Mouse (Mus musculus) liver, embryonic 14.5 days (tissue): ENCODE measurements at regions not wholly inside any gene's neighbourhood (a gene's known extent, or its start where the extent isn't known, plus 50 kb on each side); places are given as distances from the start of the nearest gene placed in this dataset.

Experiments
- ATAC-seq: fragments of 200-750 bp; cut with Nextera tagmentation; 2 replicates; pipeline ENCODE4 v1.8.0; 2017; ENCODE audit warnings: moderate number of reproducible peaks, mild to moderate bottlenecking, moderate library complexity; ENCODE audit not compliant: insufficient read depth
- DNase-seq, 3 experiments: peaks; one replicate each; pipeline ENCODE4 v3.0.0-alpha.2; 2012 to 2013; ENCODE audit warnings: low read depth in 3 of 3, low spot score in 3 of 3
- H3K27ac ChIP-seq: fragments of 300-500 bp; sonication (generic); 2 replicates; pipeline ENCODE4 v1.5.1; 2014; ENCODE audit warnings: moderate library complexity, mild to moderate bottlenecking, control low read depth, inconsistent platforms
- H3K27me3 ChIP-seq: fragments of 300-500 bp; sonication (generic); 2 replicates; pipeline ENCODE4 v1.6.1; 2014; ENCODE audit warnings: mild to moderate bottlenecking, low read length, moderate library complexity; ENCODE audit not compliant: control insufficient read depth, insufficient read depth
- H3K36me3 ChIP-seq: fragments of 300-500 bp; sonication (generic); replicated peaks from 2 replicates; pipeline ENCODE4 v1.6.1; 2014; ENCODE audit warnings: low read depth; ENCODE audit not compliant: control insufficient read depth, insufficient read depth
- H3K4me1 ChIP-seq, 2 experiments: fragments of 200-500 bp in 1 of 2; fragments of 300-500 bp in 1 of 2; sonication (generic) in 1 of 2; replicated peaks; 2 replicates each; pipeline ENCODE4 v1.6.1; 2012 to 2014; ENCODE audit warnings: antibody characterized with exemption in 1 of 2, inconsistent platforms in 1 of 2, low read length in 1 of 2; ENCODE audit not compliant: control insufficient read depth in 2 of 2, insufficient read depth in 2 of 2
- H3K4me2 ChIP-seq: fragments of 300-500 bp; sonication (generic); 2 replicates; pipeline ENCODE4 v1.6.1; 2014; ENCODE audit warnings: low read depth, mild to moderate bottlenecking, control low read depth, moderate library complexity
- H3K4me3 ChIP-seq, 2 experiments: fragments of 200-500 bp in 1 of 2; fragments of 300-500 bp in 1 of 2; sonication (generic) in 1 of 2; 2 replicates each; pipeline ENCODE4 v1.5.1; 2012 to 2014; ENCODE audit warnings: low read depth in 2 of 2, low read length in 2 of 2, mild to moderate bottlenecking in 2 of 2, control low read depth in 1 of 2, inconsistent platforms in 1 of 2, moderate library complexity in 1 of 2; ENCODE audit not compliant: insufficient read depth in 1 of 2
- H3K9ac ChIP-seq: fragments of 300-500 bp; sonication (generic); replicated peaks from 2 replicates; pipeline ENCODE4 v1.6.1; 2014; ENCODE audit warnings: mild to moderate bottlenecking, control low read depth, moderate library complexity
- H3K9me3 ChIP-seq: fragments of 300-500 bp; sonication (generic); 2 replicates; pipeline ENCODE4 v1.6.1; 2016; ENCODE audit warnings: low read length, mixed read lengths; ENCODE audit not compliant: control insufficient read depth
- CTCF ChIP-seq: IDR thresholded peaks from 2 replicates; pipeline ENCODE4 v1.5.1; 2016; ENCODE audit warnings: antibody characterized with exemption, low read depth, control low read depth
- EP300 ChIP-seq: IDR thresholded peaks from 2 replicates; pipeline ENCODE4 v1.6.1; 2016; ENCODE audit warnings: antibody characterized with exemption, low read depth
- WGBS: fragments of 180-500 bp; shearing (Covaris S2); extraction: QIAGEN DNeasy Blood & Tissue Kit; methylation state at CpG from one replicate; pipeline ENCODE4 v1.1.7; 2014; ENCODE audit not compliant: insufficient replicate concordance; 5-methylcytosine and 5-hydroxymethylcytosine counted together

DNA sequence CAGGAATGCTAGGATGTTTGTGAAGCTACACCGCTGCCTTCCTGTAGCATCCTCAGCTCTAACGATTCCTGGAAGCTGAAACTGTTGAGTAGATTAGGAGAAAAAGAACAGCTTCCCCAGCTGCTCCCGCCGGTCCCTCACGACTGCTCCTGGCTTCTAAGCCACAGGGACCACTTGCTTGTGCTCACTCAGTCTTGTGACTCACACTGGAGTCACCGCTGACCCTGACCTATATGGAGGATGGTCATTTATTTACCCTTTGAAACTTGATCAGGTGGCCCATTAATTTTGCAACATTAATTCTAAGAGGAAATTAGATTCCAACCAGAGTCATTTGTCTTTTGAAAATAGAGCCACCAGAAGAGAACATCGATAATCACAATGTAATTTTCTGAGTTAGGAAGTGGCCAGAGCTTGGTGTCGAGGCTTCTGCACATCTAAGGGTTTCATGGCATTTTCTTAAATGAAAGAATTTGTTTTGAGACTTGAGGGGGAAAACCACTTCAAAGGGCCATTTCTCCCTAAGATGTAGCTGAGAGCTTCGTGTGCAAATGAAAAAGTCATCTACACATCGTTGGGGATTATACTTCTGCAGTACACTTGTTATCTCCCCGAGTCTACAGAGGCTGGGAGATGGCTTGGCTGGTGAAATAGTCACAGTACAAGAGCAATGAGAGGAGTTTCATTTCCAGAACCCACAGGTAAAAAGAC is 153.8 kb upstream of the Runx1 start:
- H3K27me3 ChIP-seq = no peaks in the 10 kb centered on the region
- H3K4me1 ChIP-seq = no peaks in the 10 kb centered on the region
- H3K4me3 ChIP-seq = no peak overlapping the region
- WGBS = 63% methylated on average over 11 of the region's 11 CpGs
- H3K36me3 ChIP-seq = no peaks in the 10 kb centered on the region
- H3K4me2 ChIP-seq = no peak overlapping the region
- no peak for DNase-seq
- no peaks in the 10 kb centered on the region for H3K9me3 ChIP-seq
- TF ChIP-seq CTCF (no peak), EP300 (no peak)
- ATAC-seq = no peak
- no peak overlapping the region for H3K27ac ChIP-seq
- no peak overlapping the region for H3K9ac ChIP-seq

DNA sequence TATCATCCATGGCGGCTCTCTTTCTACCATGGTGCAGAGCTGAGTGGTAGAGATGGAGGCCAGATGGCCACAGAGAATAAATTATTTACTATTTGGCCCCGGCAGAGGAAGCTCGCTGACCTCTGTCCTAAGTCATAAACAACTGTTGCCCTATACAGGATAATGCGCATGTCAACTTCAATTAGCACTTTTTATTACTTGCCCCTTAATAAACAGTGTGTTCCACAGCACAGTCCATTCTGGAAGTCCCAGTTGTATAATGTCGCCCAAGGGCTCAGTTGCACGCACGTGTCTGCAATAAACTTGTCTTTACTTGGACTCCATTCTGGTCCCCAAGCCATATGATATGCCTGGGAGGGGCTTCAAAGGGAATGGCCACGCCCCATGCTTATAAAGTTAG is 150.1 kb upstream of the Runx1 start:
- Histone ChIP-seq H3K27me3 (no peaks in the 10 kb centered on the region), H3K9me3 (no peaks in the 10 kb centered on the region), H3K4me2 (no peak overlapping the region), H3K4me3 (no peak overlapping the region), H3K36me3 (no peaks in the 10 kb centered on the region), H3K27ac (no peak overlapping the region), H3K4me1 (no peaks in the 10 kb centered on the region), H3K9ac (no peak overlapping the region)
- WGBS = 74% methylated on average over 8 of the region's 8 CpGs
- TF ChIP-seq EP300 = no peak
- DNase-seq (no peak), ATAC-seq (no peak)

DNA sequence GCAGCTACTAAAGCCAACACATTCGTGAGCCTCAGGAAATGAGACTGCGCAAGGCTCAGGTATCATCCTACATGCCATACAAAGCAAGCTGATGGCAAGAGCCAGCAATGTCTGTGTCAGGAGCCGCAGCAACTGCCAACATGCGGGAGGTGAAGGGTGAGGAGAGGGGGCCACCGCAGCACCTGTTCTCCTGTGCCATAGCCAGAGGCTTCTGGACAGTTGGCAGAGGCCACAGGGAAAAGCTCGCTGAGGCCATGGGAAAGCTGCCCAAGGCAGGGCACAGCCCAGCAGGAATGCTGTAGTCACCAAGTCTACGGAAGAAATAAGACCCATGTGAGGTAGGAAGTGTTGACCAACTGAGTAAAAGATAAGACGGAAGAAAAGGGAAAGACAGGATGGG is 149.1 kb upstream of the Runx1 start:
- Histone ChIP-seq H3K9ac (no peak overlapping the region), H3K4me3 (no peak overlapping the region), H3K4me1 (no peaks in the 10 kb centered on the region), H3K4me2 (no peak overlapping the region), H3K9me3 (no peaks in the 10 kb centered on the region), H3K36me3 (no peaks in the 10 kb centered on the region), H3K27me3 (no peaks in the 10 kb centered on the region), H3K27ac (no peak overlapping the region)
- TF ChIP-seq CTCF (no peak), EP300 (no peak)
- ATAC-seq (no peak), DNase-seq (no peak)
- 71% methylated on average over 8 of the region's 8 CpGs for WGBS

- Histone ChIP-seq H3K4me3 (no peak overlapping the region), H3K36me3 (no peaks in the 10 kb centered on the region), H3K27ac (no peak overlapping the region), H3K9ac (no peak overlapping the region), H3K9me3 (no peaks in the 10 kb centered on the region), H3K27me3 (no peaks in the 10 kb centered on the region), H3K4me1 (no peaks in the 10 kb centered on the region), H3K4me2 (no peak overlapping the region)
- TF ChIP-seq EP300 = no peak
- TF ChIP-seq CTCF = no peak
- WGBS = 52% methylated on average over 5 of the region's 5 CpGs
- no peak for DNase-seq
- ATAC-seq = no peak
These were observed 146.7 kb upstream of the Runx1 start for GRCm38 (mm10) chr16:92972681-92973080.

DNA sequence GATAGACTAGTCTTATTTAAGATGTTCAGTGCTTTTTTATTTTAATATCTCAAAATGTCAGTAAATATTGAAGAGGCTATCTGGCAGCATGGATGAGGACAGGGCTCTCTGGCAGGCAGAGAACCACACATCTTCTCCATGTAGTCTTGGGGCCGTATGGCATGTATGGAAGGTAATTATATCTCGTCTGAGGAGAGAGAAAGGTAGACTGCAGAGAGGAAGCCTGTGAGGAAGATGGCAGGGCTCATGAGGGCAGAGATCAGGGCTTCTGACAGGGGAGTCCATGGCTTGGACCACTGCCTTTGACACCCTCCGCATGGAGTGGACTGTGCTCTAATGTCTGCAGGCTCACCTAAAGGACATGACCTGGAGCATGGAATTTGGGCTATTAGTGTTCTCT is 146.0 kb upstream of the Runx1 start:
- DNase-seq (no peak), ATAC-seq (no peak)
- WGBS = 65% methylated on average over 3 of the region's 3 CpGs
- Histone ChIP-seq H3K27me3 (no peaks in the 10 kb centered on the region), H3K4me3 (no peak overlapping the region), H3K36me3 (no peaks in the 10 kb centered on the region), H3K27ac (no peak overlapping the region), H3K9me3 (no peaks in the 10 kb centered on the region), H3K4me1 (no peaks in the 10 kb centered on the region), H3K9ac (no peak overlapping the region), H3K4me2 (no peak overlapping the region)
- no peak for TF ChIP-seq EP300
- no peak for TF ChIP-seq CTCF
